Mouse (Mus musculus) neural tube, embryonic 10.5 days (tissue): ENCODE measurements at regions not wholly inside any gene's neighbourhood (a gene's known extent, or its start where the extent isn't known, plus 50 kb on each side); places are given as distances from the start of the nearest gene placed in this dataset.

ENCODE experiments used
- DNase-seq: peaks from one replicate; pipeline ENCODE4 v3.0.0-alpha.2; 2017; ENCODE audit warnings: low spot score; ENCODE audit errors: extremely low spot score

GRCm38 (mm10) chr5:51923417-51923816 lies 266.9 kb downstream of the Dhx15 start:
- no peak for DNase-seq

- DNase-seq = no peak
These were observed 267.3 kb downstream of the Dhx15 start for GRCm38 (mm10) chr5:51922973-51923372.

- no peak for DNase-seq
These were observed 267.8 kb downstream of the Dhx15 start for GRCm38 (mm10) chr5:51922494-51922893.

GRCm38 (mm10) chr5:51917812-51918448 lies 272.4 kb downstream of the Dhx15 start:
- DNase-seq = no peak

GRCm38 (mm10) chr5:51914731-51915130 lies 275.6 kb downstream of the Dhx15 start:
- DNase-seq = no peak

GRCm38 (mm10) chr5:51908861-51909260 lies 281.5 kb downstream of the Dhx15 start:
- DNase-seq = no peak

GRCm38 (mm10) chr5:51906315-51907109 lies 283.8 kb downstream of the Dhx15 start:
- no peak for DNase-seq

GRCm38 (mm10) chr5:51894159-51894558 lies 296.2 kb downstream of the Dhx15 start:
- no peak for DNase-seq

- DNase-seq = no peak
These were observed 299.0 kb downstream of the Dhx15 start for GRCm38 (mm10) chr5:51891341-51891740.

- DNase-seq = no peak
These were observed 301.9 kb downstream of the Dhx15 start for GRCm38 (mm10) chr5:51888404-51888803.

- no peak for DNase-seq
These were observed 307.7 kb downstream of the Dhx15 start for GRCm38 (mm10) chr5:51882594-51882993.

GRCm38 (mm10) chr5:51882173-51882572 lies 308.1 kb downstream of the Dhx15 start:
- DNase-seq = no peak

GRCm38 (mm10) chr5:51876846-51877245 lies 309.3 kb upstream of the Ppargc1a start:
- no peak for DNase-seq

GRCm38 (mm10) chr5:51873571-51873970 lies 306.0 kb upstream of the Ppargc1a start:
- no peak for DNase-seq

GRCm38 (mm10) chr5:51871735-51872134 lies 304.2 kb upstream of the Ppargc1a start:
- no peak for DNase-seq

- no peak for DNase-seq
These were observed 300.7 kb upstream of the Ppargc1a start for GRCm38 (mm10) chr5:51868223-51868713.

GRCm38 (mm10) chr5:51866002-51866401 lies 298.5 kb upstream of the Ppargc1a start:
- no peak for DNase-seq

- DNase-seq = no peak
These were observed 293.0 kb upstream of the Ppargc1a start for GRCm38 (mm10) chr5:51860496-51860895.

GRCm38 (mm10) chr5:51853456-51854124 lies 286.1 kb upstream of the Ppargc1a start:
- DNase-seq = no peak

- no peak for DNase-seq
These were observed 282.6 kb upstream of the Ppargc1a start for GRCm38 (mm10) chr5:51850091-51850490.

- no peak for DNase-seq
These were observed 281.7 kb upstream of the Ppargc1a start for GRCm38 (mm10) chr5:51849236-51849635.

- no peak for DNase-seq
These were observed 274.7 kb upstream of the Ppargc1a start for GRCm38 (mm10) chr5:51842189-51842588.
